Mouse (Mus musculus) CH12F3 (cell line): Measurements from ENCODE around the gene Rdh8.

Experiments used
- in situ Hi-C: fragments of 300-500 bp; cut with MboI; formaldehyde crosslinking; loops from 2 replicates; pipeline ENCODE4 v1.14.3; 2020; ENCODE audit warnings: low sequenced_read_pairs

Gene Rdh8

GRCm38 (mm10) chr9:20835431-20835954 is 17.2 kb downstream of the Rdh8 start:
- in situ Hi-C loops: loop anchor here (10.0 kb wide), 1 partner anchor 91 kb away; the partner anchor contains the start of gene Olfm2

GRCm38 (mm10) chr9:20837184-20837947 is 19.1 kb downstream of the Rdh8 start:
- in situ Hi-C loops: loop anchor here (10.0 kb wide), 1 partner anchor 93 kb away; the partner anchor contains the start of gene Olfm2

GRCm38 (mm10) chr9:20838931-20839330 is 20.6 kb downstream of the Rdh8 start:
- in situ Hi-C loops: loop anchor here (10.0 kb wide), 1 partner anchor 94 kb away; the partner anchor contains the start of gene Olfm2

- in situ Hi-C loops: no loop called here
Measured at GRCm38 (mm10) chr9:20842211-20842610, 23.9 kb downstream of the Rdh8 start.

GRCm38 (mm10) chr9:20842670-20843069 is 24.4 kb downstream of the Rdh8 start:
- in situ Hi-C loops: no loop called here

GRCm38 (mm10) chr9:20850179-20850578 is 31.9 kb downstream of the Rdh8 start:
- in situ Hi-C loops: no loop called here

GRCm38 (mm10) chr9:20857131-20857530 is 38.8 kb downstream of the Rdh8 start:
- in situ Hi-C loops: no loop called here

GRCm38 (mm10) chr9:20859926-20860325 is 41.6 kb downstream of the Rdh8 start:
- in situ Hi-C loops: no loop called here

- in situ Hi-C loops: no loop called here
Measured at GRCm38 (mm10) chr9:20861821-20862220, 43.5 kb downstream of the Rdh8 start.

- in situ Hi-C loops: no loop called here
Measured at GRCm38 (mm10) chr9:20862225-20862624, 43.9 kb downstream of the Rdh8 start.

- in situ Hi-C loops: no loop called here
Measured at GRCm38 (mm10) chr9:20866879-20867278, 48.6 kb downstream of the Rdh8 start.

GRCm38 (mm10) chr9:20868448-20869001 is 50.2 kb downstream of the Rdh8 start, which contains the start of gene A230050P20Rik:
Gene A230050P20Rik (plus strand): TSS chr9:20868642.
- in situ Hi-C loops: no loop called here

- in situ Hi-C loops: no loop called here
Measured at GRCm38 (mm10) chr9:20869246-20869645, 50.9 kb downstream of the Rdh8 start.

- in situ Hi-C loops: no loop called here
Measured at GRCm38 (mm10) chr9:20870211-20871173, 52.2 kb downstream of the Rdh8 start.

GRCm38 (mm10) chr9:20872991-20873390 is 54.7 kb downstream of the Rdh8 start:
- in situ Hi-C loops: no loop called here

- in situ Hi-C loops: no loop called here
Measured at GRCm38 (mm10) chr9:20873521-20873920, 55.2 kb downstream of the Rdh8 start.

- in situ Hi-C loops: no loop called here
Measured at GRCm38 (mm10) chr9:20875021-20875790, 56.9 kb downstream of the Rdh8 start.
